Mouse (Mus musculus) E14TG2a.4 (cell line): ENCODE results near the gene Atp9a.
A peak's percentile ranks its signal among the peaks of the same experiment; 100 is the strongest.

Experiments
- H3K27me3 ChIP-seq: 2 replicates; pipeline ENCODE4 v1.6.1; 2014; ENCODE audit warnings: low read length, control low read depth; ENCODE audit not compliant: insufficient read depth
- H3K36me3 ChIP-seq: 2 replicates; pipeline ENCODE4 v1.6.1; 2014; ENCODE audit warnings: low read length, control low read depth; ENCODE audit not compliant: insufficient read depth
- H3K4me1 ChIP-seq: replicated peaks from 2 replicates; pipeline ENCODE4 v1.6.1; 2014; ENCODE audit warnings: low read depth, low read length, control low read depth
- H3K4me3 ChIP-seq: replicated peaks from 2 replicates; pipeline ENCODE4 v1.5.1; 2014; ENCODE audit warnings: mild to moderate bottlenecking, low read length
- H3K9me3 ChIP-seq: 2 replicates; pipeline ENCODE4 v1.6.1; 2014; ENCODE audit warnings: low read length, control low read depth
- CTCF ChIP-seq: conservative IDR thresholded peaks from 2 replicates; pipeline ENCODE4 v1.5.1; 2014; ENCODE audit warnings: low read length
- NANOG ChIP-seq: IDR thresholded peaks from 2 replicates; pipeline ENCODE4 v1.6.1; 2014; ENCODE audit warnings: borderline replicate concordance, low read length, mixed read lengths
- POU5F1 ChIP-seq: IDR thresholded peaks from 2 replicates; pipeline ENCODE4 v1.6.1; 2014; ENCODE audit warnings: low read length, borderline replicate concordance

Atp9a gene

DNA sequence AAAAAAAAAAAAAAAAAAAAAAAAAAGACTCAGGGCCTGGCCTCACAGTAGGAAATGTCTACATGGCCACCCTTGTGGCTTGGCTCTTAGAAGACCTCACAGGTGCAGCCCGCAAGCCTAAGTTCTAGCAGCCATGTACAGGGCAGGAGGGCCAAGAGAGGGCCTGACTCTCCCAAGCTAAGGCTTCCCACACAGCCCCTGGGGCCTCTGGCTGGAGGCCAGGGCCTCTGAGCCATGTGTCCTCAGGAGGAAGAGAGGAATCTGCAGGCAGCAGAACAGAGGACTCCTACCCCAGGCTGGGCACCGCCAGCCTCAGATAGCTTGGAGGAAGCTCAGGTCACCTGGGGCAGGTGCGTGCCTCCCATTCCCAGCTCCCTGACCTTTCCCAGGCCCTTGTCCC lies 127.0 kb downstream of the Atp9a start:
- peaks cover 28% of the 10 kb centered on the region for H3K4me1 ChIP-seq
- peaks cover 10% of the 10 kb centered on the region for H3K27me3 ChIP-seq
- no peaks in the 10 kb centered on the region for H3K9me3 ChIP-seq
- no peak for TF ChIP-seq CTCF
- TF ChIP-seq POU5F1 = no peak
- no peak overlapping the region for H3K4me3 ChIP-seq
- no peaks in the 10 kb centered on the region for H3K36me3 ChIP-seq

GRCm38 (mm10) chr2:168614170-168614872 lies 127.9 kb downstream of the Atp9a start:
- no peak for TF ChIP-seq CTCF
- Histone ChIP-seq H3K4me1 (peaks cover 28% of the 10 kb centered on the region), H3K4me3 (no peak overlapping the region), H3K9me3 (no peaks in the 10 kb centered on the region), H3K27me3 (peaks cover 13% of the 10 kb centered on the region), H3K36me3 (no peaks in the 10 kb centered on the region)

- no peak for TF ChIP-seq CTCF
- no peak for TF ChIP-seq NANOG
- no peak for TF ChIP-seq POU5F1
- H3K36me3 ChIP-seq = no peaks in the 10 kb centered on the region
- H3K9me3 ChIP-seq = no peaks in the 10 kb centered on the region
- H3K4me3 ChIP-seq = no peak overlapping the region
- peaks cover 18% of the 10 kb centered on the region for H3K27me3 ChIP-seq
- H3K4me1 ChIP-seq = peaks cover 28% of the 10 kb centered on the region
Measured at GRCm38 (mm10) chr2:168613092-168613880, 128.9 kb downstream of the Atp9a start.

GRCm38 (mm10) chr2:168610941-168611340 lies 131.3 kb downstream of the Atp9a start:
- no peaks in the 10 kb centered on the region for H3K9me3 ChIP-seq

GRCm38 (mm10) chr2:168609653-168610248 lies 132.5 kb downstream of the Atp9a start:
- Histone ChIP-seq H3K36me3 (no peaks in the 10 kb centered on the region), H3K27me3 (peaks cover 40% of the 10 kb centered on the region), H3K9me3 (no peaks in the 10 kb centered on the region), H3K4me3 (no peak overlapping the region), H3K4me1 (peaks cover 30% of the 10 kb centered on the region)
- TF ChIP-seq NANOG = no peak

More at GRCm38 (mm10) chr2:168610941-168611340, 131.3 kb downstream of the Atp9a start:
- peaks cover 25% of the 10 kb centered on the region for H3K4me1 ChIP-seq
- no peaks in the 10 kb centered on the region for H3K36me3 ChIP-seq
- H3K4me3 ChIP-seq = no peak overlapping the region
- peaks cover 33% of the 10 kb centered on the region for H3K27me3 ChIP-seq
- TF ChIP-seq POU5F1 (no peak), CTCF (no peak)

DNA sequence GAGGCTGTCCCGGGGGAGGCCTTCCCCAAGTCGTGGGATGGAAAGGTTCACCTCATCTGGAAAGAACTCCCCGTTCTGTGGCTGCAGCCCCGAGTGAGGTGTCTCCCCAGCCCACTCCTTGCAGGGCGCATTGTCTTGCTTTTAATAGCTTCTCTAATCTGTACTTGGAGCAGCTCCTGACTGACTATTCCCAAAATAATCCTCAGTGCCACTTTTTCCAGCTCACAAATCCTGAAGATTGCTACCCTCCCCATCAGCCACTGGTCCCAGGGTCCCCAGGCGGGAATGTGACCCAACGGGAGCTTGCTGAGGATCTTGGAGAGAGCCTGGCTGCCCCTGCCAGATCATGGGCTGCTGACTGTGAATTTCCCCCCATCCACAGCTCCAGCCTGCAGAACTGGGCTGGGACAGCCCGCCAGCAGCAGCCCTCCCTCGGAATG lies 134.1 kb downstream of the Atp9a start:
- H3K36me3 ChIP-seq = no peaks in the 10 kb centered on the region
- TF ChIP-seq CTCF (no peak), POU5F1 (no peak)
- no peak overlapping the region for H3K4me3 ChIP-seq
- peaks cover 53% of the 10 kb centered on the region for H3K27me3 ChIP-seq
- no peaks in the 10 kb centered on the region for H3K9me3 ChIP-seq
- peaks cover 29% of the 10 kb centered on the region for H3K4me1 ChIP-seq

DNA sequence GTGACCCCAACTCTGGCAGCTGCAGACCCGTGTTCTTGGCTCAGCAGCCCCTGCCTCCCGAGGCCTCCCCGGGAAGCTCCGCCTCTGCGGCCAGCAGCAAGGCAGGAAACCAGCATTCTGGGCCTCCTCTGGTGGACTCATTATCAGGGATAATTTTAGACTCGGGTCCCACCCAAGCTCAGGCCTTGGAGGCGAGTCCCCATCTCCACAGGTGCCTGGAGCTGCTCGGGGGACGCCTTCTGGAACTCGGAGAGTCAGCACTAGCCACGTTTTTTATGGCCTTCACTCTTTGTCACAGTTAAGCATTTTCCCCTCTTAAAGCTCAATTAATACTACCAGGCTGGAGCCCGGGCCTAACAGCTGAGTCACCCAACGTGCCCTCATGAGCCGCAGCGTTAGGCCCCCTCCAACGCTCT lies 137.5 kb downstream of the Atp9a start:
- H3K4me3 ChIP-seq = peak overlapping the region; percentile 52
- no peaks in the 10 kb centered on the region for H3K9me3 ChIP-seq
- H3K36me3 ChIP-seq = no peaks in the 10 kb centered on the region
- H3K4me1 ChIP-seq = peaks cover 40% of the 10 kb centered on the region
- peaks cover 78% of the 10 kb centered on the region for H3K27me3 ChIP-seq
- no peak for TF ChIP-seq NANOG
- TF ChIP-seq POU5F1 = no peak
- TF ChIP-seq CTCF = no peak

- H3K36me3 ChIP-seq = no peaks in the 10 kb centered on the region
- TF ChIP-seq NANOG (no peak), POU5F1 (no peak), CTCF (no peak)
- H3K4me1 ChIP-seq = peaks cover 35% of the 10 kb centered on the region
- peaks cover 89% of the 10 kb centered on the region for H3K27me3 ChIP-seq
- no peaks in the 10 kb centered on the region for H3K9me3 ChIP-seq
- H3K4me3 ChIP-seq = no peak overlapping the region
Measured at GRCm38 (mm10) chr2:168602387-168602741, 139.8 kb downstream of the Atp9a start.
